Mouse (Mus musculus): ENCODE data around the gene Ncam1. TPM values are rescaled to one million over a fixed set of nuclear protein-coding genes. Genes with fewer than 3 reads are reported as not detected.

Gene Ncam1
- polyA plus RNA-seq, 1 experiment, result not detected

GRCm38 (mm10) chr9:49608191-49608590 is 190.5 kb downstream of the Ncam1 start:
- H3K27ac ChIP-seq (ENCODE audit: insufficient read depth, low read depth, low read length), result no peak overlapping the region
- whole genome bisulfite sequencing, result 80% methylated on average over 2 of the region's 2 CpGs
- H3K4me3 ChIP-seq (ENCODE audit: insufficient read depth, low read depth, low read length), result no peak overlapping the region
- H3K4me1 ChIP-seq (ENCODE audit: control insufficient read depth, insufficient read depth, low read length), result peaks cover 5% of the 10 kb centered on the region; the same call in 1 of the 2 replicates
- TF ChIP-seq CTCF (IDR thresholded peaks at IDR 0.05; ENCODE audit: insufficient read depth, low read depth, low read length) (no peak), POLR2A (IDR thresholded peaks at IDR 0.05; ENCODE audit: insufficient read depth, low read depth, low read length) (no peak)

- H3K27ac ChIP-seq (ENCODE audit: insufficient read depth, low read depth, low read length), result no peak overlapping the region
- no peak overlapping the region for H3K4me3 ChIP-seq (ENCODE audit: insufficient read depth, low read depth, low read length)
- no peak for TF ChIP-seq POLR2A (IDR thresholded peaks at IDR 0.05; ENCODE audit: insufficient read depth, low read depth, low read length)
- peaks cover 9% of the 10 kb centered on the region for H3K4me1 ChIP-seq (ENCODE audit: control insufficient read depth, insufficient read depth, low read length)
- WGBS, result 53% methylated on average over 2 of the region's 2 CpGs
Observed at GRCm38 (mm10) chr9:49606717-49607116, 192.0 kb downstream of the Ncam1 start.

DNA sequence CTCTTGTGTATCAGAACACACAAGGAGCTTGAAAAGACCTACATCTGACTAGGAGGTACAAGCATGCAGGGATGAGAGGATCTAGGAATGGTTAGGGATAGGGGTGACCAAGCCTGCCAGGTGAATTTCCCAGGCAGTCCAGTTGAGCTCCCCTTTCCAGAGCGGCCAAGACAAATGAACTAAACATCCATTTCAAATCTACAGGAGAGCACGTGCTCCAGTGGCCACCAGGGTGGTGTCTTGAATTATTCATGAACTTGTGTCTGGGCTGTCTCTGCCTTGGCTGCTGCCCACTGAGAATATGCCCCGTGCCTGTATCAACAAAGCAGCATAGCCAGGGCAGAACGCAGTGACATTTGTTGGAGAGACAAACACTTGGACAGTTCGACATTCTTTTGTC is 192.4 kb downstream of the Ncam1 start:
- TF ChIP-seq POLR2A (IDR thresholded peaks at IDR 0.05; ENCODE audit: insufficient read depth, low read depth, low read length) (no peak), CTCF (IDR thresholded peaks at IDR 0.05; ENCODE audit: insufficient read depth, low read depth, low read length) (no peak)
- Histone ChIP-seq H3K4me1 (ENCODE audit: control insufficient read depth, insufficient read depth, low read length) (peaks cover 13% of the 10 kb centered on the region), H3K4me3 (ENCODE audit: insufficient read depth, low read depth, low read length) (no peak overlapping the region), H3K27ac (ENCODE audit: insufficient read depth, low read depth, low read length) (no peak overlapping the region)
- WGBS, result 50% methylated on average over 5 of the region's 5 CpGs

- 70% methylated on average over 4 of the region's 4 CpGs for WGBS
- Histone ChIP-seq H3K4me1 (ENCODE audit: control insufficient read depth, insufficient read depth, low read length) (peaks cover 13% of the 10 kb centered on the region), H3K4me3 (ENCODE audit: insufficient read depth, low read depth, low read length) (no peak overlapping the region), H3K27ac (ENCODE audit: insufficient read depth, low read depth, low read length) (no peak overlapping the region)
- TF ChIP-seq CTCF (IDR thresholded peaks at IDR 0.05; ENCODE audit: insufficient read depth, low read depth, low read length), result no peak
- TF ChIP-seq POLR2A (IDR thresholded peaks at IDR 0.05; ENCODE audit: insufficient read depth, low read depth, low read length), result no peak
Observed at GRCm38 (mm10) chr9:49605791-49606190, 192.9 kb downstream of the Ncam1 start.

GRCm38 (mm10) chr9:49605351-49605750 is 193.4 kb downstream of the Ncam1 start:
- Histone ChIP-seq H3K4me3 (ENCODE audit: insufficient read depth, low read depth, low read length) (no peak overlapping the region), H3K4me1 (ENCODE audit: control insufficient read depth, insufficient read depth, low read length) (peaks cover 13% of the 10 kb centered on the region), H3K27ac (ENCODE audit: insufficient read depth, low read depth, low read length) (no peak overlapping the region)
- TF ChIP-seq CTCF (IDR thresholded peaks at IDR 0.05; ENCODE audit: insufficient read depth, low read depth, low read length), result no peak
- no peak for TF ChIP-seq POLR2A (IDR thresholded peaks at IDR 0.05; ENCODE audit: insufficient read depth, low read depth, low read length)
- WGBS, result 95% methylated on average over 3 of the region's 3 CpGs

GRCm38 (mm10) chr9:49601215-49601614 is 197.5 kb downstream of the Ncam1 start:
- TF ChIP-seq CTCF (IDR thresholded peaks at IDR 0.05; ENCODE audit: insufficient read depth, low read depth, low read length) (no peak), POLR2A (IDR thresholded peaks at IDR 0.05; ENCODE audit: insufficient read depth, low read depth, low read length) (no peak)
- Histone ChIP-seq H3K27ac (ENCODE audit: insufficient read depth, low read depth, low read length) (peak overlapping the region; percentile 76), H3K4me1 (ENCODE audit: control insufficient read depth, insufficient read depth, low read length) (peaks cover 11% of the 10 kb centered on the region), H3K4me3 (ENCODE audit: insufficient read depth, low read depth, low read length) (no peak overlapping the region)
- 21% methylated on average over 4 of the region's 4 CpGs for WGBS

- no peak overlapping the region for H3K4me3 ChIP-seq (ENCODE audit: insufficient read depth, low read depth, low read length)
- H3K4me1 ChIP-seq (ENCODE audit: control insufficient read depth, insufficient read depth, low read length), result peaks cover 20% of the 10 kb centered on the region
- TF ChIP-seq CTCF (IDR thresholded peaks at IDR 0.05; ENCODE audit: insufficient read depth, low read depth, low read length), result no peak
- TF ChIP-seq POLR2A (IDR thresholded peaks at IDR 0.05; ENCODE audit: insufficient read depth, low read depth, low read length), result no peak
- peak overlapping the region; percentile 64 for H3K27ac ChIP-seq (ENCODE audit: insufficient read depth, low read depth, low read length)
- 37% methylated on average over 11 of the region's 11 CpGs for WGBS
Observed at GRCm38 (mm10) chr9:49595635-49596348, 202.9 kb downstream of the Ncam1 start.

GRCm38 (mm10) chr9:49594876-49595634 is 203.7 kb downstream of the Ncam1 start:
- 21% methylated on average over 7 of the region's 7 CpGs for WGBS
- Histone ChIP-seq H3K27ac (ENCODE audit: insufficient read depth, low read depth, low read length) (peak overlapping the region; percentile 64), H3K4me3 (ENCODE audit: insufficient read depth, low read depth, low read length) (no peak overlapping the region), H3K4me1 (ENCODE audit: control insufficient read depth, insufficient read depth, low read length) (peaks cover 22% of the 10 kb centered on the region)
- TF ChIP-seq CTCF (IDR thresholded peaks at IDR 0.05; ENCODE audit: insufficient read depth, low read depth, low read length) (no peak), POLR2A (IDR thresholded peaks at IDR 0.05; ENCODE audit: insufficient read depth, low read depth, low read length) (no peak)

GRCm38 (mm10) chr9:49593951-49594536 is 204.7 kb downstream of the Ncam1 start:
- 0 out of 2 replicates have a peak overlapping the region, but pooled peaks have one; percentile 33 for H3K27ac ChIP-seq (ENCODE audit: insufficient read depth, low read depth, low read length)
- TF ChIP-seq POLR2A (IDR thresholded peaks at IDR 0.05; ENCODE audit: insufficient read depth, low read depth, low read length) (no peak), CTCF (IDR thresholded peaks at IDR 0.05; ENCODE audit: insufficient read depth, low read depth, low read length) (no peak)
- no peak overlapping the region for H3K4me3 ChIP-seq (ENCODE audit: insufficient read depth, low read depth, low read length)
- 17% methylated on average over 10 of the region's 10 CpGs for WGBS
- peaks cover 22% of the 10 kb centered on the region for H3K4me1 ChIP-seq (ENCODE audit: control insufficient read depth, insufficient read depth, low read length)

Data from olfactory bulb, adult 2 months (tissue).